Mouse (Mus musculus) natural killer cell, adult 2 months (primary cell): Measurements from ENCODE around the gene Tesk2.

Source experiments
- DNase-seq, 2 experiments: peaks; one replicate each; pipeline ENCODE4 v3.0.0; 2022; ENCODE audit warnings: low spot score in 2 of 2

Gene Tesk2

GRCm38 (mm10) chr4:116712536-116712935 lies 8.2 kb upstream of the Tesk2 start:
- no peak for DNase-seq

- peak; percentile 53 to 65 for DNase-seq
Observed at GRCm38 (mm10) chr4:116719396-116719795, 1.4 kb upstream of the Tesk2 start.

- DNase-seq, result no peak
Observed at GRCm38 (mm10) chr4:116721098-116721628, 415 bp downstream of the Tesk2 start.

- DNase-seq, result no peak
Observed at GRCm38 (mm10) chr4:116722230-116722629, 1.5 kb downstream of the Tesk2 start.

- DNase-seq, result no peak
Observed at GRCm38 (mm10) chr4:116725444-116725843, 4.7 kb downstream of the Tesk2 start.

GRCm38 (mm10) chr4:116727401-116727800 lies 6.7 kb downstream of the Tesk2 start:
- DNase-seq, result no peak

- DNase-seq, result no peak
Observed at GRCm38 (mm10) chr4:116729532-116729931, 8.8 kb downstream of the Tesk2 start.

- no peak for DNase-seq
Observed at GRCm38 (mm10) chr4:116731077-116731476, 10.3 kb downstream of the Tesk2 start.

GRCm38 (mm10) chr4:116732355-116732754 lies 11.6 kb downstream of the Tesk2 start:
- DNase-seq, result no peak

GRCm38 (mm10) chr4:116734996-116735395 lies 14.2 kb downstream of the Tesk2 start:
- no peak for DNase-seq

- no peak for DNase-seq
Observed at GRCm38 (mm10) chr4:116738972-116739751, 18.4 kb downstream of the Tesk2 start.

GRCm38 (mm10) chr4:116749750-116750149 lies 29.0 kb downstream of the Tesk2 start:
- DNase-seq, result no peak

GRCm38 (mm10) chr4:116761914-116762313 lies 41.2 kb downstream of the Tesk2 start:
- DNase-seq, result no peak

GRCm38 (mm10) chr4:116764001-116764400 lies 43.3 kb downstream of the Tesk2 start:
- no peak for DNase-seq

- no peak for DNase-seq
Observed at GRCm38 (mm10) chr4:116768510-116768909, 47.8 kb downstream of the Tesk2 start.

- no peak for DNase-seq
Observed at GRCm38 (mm10) chr4:116769060-116769459, 48.3 kb downstream of the Tesk2 start.

GRCm38 (mm10) chr4:116776391-116776790 lies 55.6 kb downstream of the Tesk2 start:
- DNase-seq, result no peak

GRCm38 (mm10) chr4:116777079-116777478 lies 56.3 kb downstream of the Tesk2 start:
- DNase-seq, result no peak

GRCm38 (mm10) chr4:116780541-116780940 lies 59.8 kb downstream of the Tesk2 start:
- no peak for DNase-seq

- DNase-seq, result no peak
Observed at GRCm38 (mm10) chr4:116781366-116781765, 60.6 kb downstream of the Tesk2 start.

- DNase-seq, result no peak
Observed at GRCm38 (mm10) chr4:116782171-116782570, 61.4 kb downstream of the Tesk2 start.

GRCm38 (mm10) chr4:116786587-116786986 lies 65.8 kb downstream of the Tesk2 start:
- DNase-seq, result no peak

- no peak for DNase-seq
Observed at GRCm38 (mm10) chr4:116787985-116788760, 67.4 kb downstream of the Tesk2 start.
